Mouse (Mus musculus) spleen, adult 18-20 months (tissue): ENCODE results near the gene Vmn2r96.
"Not testable (repeated sequence)": the region's sequence is repeated elsewhere in the genome, so short reads cannot be mapped to it uniquely, and the experiment has no call there.

Experiments used
- DNase-seq, 2 experiments: peaks; one replicate each; pipeline ENCODE4 v3.0.0; 2022; ENCODE audit warnings: mixed read lengths in 2 of 2

Vmn2r96 gene

GRCm38 (mm10) chr17:18572851-18573250 is at the start of gene Vmn2r96:
Gene Vmn2r96, plus strand, starts transcription at chr17:18573151.
- DNase-seq, result not testable (repeated sequence)

GRCm38 (mm10) chr17:18523371-18523770 is 49.6 kb upstream of the Vmn2r96 start:
- no peak for DNase-seq

GRCm38 (mm10) chr17:18523991-18524390 is 49.0 kb upstream of the Vmn2r96 start:
- DNase-seq, result no peak

- DNase-seq, result peak; percentile 9 to 29
Measured at GRCm38 (mm10) chr17:18558212-18559158, 14.5 kb upstream of the Vmn2r96 start.

- not testable (repeated sequence) for DNase-seq
Measured at GRCm38 (mm10) chr17:18566186-18566585, 6.8 kb upstream of the Vmn2r96 start.

- DNase-seq, result peak in 1 of 2 experiments; percentile 12
Measured at GRCm38 (mm10) chr17:18615151-18615550, 42.2 kb downstream of the Vmn2r96 start.

GRCm38 (mm10) chr17:18626532-18626931 is 53.6 kb downstream of the Vmn2r96 start:
- DNase-seq, result no peak
